Mouse (Mus musculus) thymus, adult 2 months (tissue): Measurements from ENCODE around the gene Lamb3.

Experiments
- CTCF ChIP-seq: fragments of 200-500 bp; IDR thresholded peaks from 2 replicates; pipeline ENCODE4 v1.5.1; 2012; ENCODE audit warnings: mild to moderate bottlenecking, control low read depth, low read length, moderate library complexity, borderline replicate concordance; ENCODE audit not compliant: control insufficient read depth, poor library complexity, insufficient read depth; ENCODE audit errors: extremely low read depth
- POLR2A ChIP-seq: fragments of 200-500 bp; IDR thresholded peaks from 2 replicates; pipeline ENCODE4 v1.6.1; 2012; ENCODE audit warnings: mild to moderate bottlenecking, low read length, control low read depth, moderate library complexity; ENCODE audit not compliant: control insufficient read depth, poor library complexity, insufficient read depth; ENCODE audit errors: extremely low read depth

DNA sequence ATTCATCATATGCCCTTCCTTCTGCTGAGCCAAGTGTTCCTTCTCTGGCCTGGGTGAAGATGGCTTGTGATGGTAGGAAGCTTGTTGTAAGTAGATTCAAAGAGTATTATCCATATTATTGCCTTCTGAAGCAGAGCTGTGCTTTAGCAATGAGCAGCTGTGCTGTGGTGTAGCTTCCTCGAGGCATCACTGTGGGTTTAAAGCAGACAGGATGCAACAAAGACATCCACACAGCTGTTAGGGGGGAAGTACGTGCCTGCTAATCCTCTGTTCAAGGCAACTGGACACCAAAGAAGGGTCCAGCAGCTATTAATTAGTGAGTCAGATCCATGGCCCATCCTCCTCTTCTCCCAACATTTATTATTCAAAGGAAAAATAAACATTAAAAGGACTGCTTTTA is 137.5 kb downstream of the Lamb3 start:
- TF ChIP-seq POLR2A (no peak), CTCF (no peak)
